Mouse (Mus musculus): ENCODE measurements at regions not wholly inside any gene's neighbourhood (a gene's known extent, or its start where the extent isn't known, plus 50 kb on each side); places are given as distances from the start of the nearest gene placed in this dataset.

DNA sequence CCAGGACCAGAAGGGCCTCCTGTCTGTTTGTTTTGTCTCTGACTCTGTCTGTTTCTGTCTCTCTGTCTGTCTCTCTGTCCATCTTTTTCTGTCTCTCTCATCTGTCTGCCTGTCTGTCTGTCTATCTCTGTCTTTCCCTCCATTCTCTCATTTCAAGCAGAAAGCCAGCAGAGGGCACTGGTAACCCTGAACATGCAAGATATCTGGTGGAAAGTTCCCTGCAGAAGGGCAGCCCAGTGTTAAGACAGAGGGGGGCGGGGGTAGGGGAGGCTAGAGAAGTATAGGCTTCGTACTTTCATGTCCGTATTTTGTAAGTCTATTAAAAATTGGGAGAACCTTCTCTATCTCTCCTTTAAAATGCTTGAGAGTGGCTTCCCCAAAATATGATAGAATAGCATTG, 370.4 kb upstream of the Nr5a2 start:
- no peak for DNase-seq (ENCODE audit: low spot score in 2 of 2)

DNA sequence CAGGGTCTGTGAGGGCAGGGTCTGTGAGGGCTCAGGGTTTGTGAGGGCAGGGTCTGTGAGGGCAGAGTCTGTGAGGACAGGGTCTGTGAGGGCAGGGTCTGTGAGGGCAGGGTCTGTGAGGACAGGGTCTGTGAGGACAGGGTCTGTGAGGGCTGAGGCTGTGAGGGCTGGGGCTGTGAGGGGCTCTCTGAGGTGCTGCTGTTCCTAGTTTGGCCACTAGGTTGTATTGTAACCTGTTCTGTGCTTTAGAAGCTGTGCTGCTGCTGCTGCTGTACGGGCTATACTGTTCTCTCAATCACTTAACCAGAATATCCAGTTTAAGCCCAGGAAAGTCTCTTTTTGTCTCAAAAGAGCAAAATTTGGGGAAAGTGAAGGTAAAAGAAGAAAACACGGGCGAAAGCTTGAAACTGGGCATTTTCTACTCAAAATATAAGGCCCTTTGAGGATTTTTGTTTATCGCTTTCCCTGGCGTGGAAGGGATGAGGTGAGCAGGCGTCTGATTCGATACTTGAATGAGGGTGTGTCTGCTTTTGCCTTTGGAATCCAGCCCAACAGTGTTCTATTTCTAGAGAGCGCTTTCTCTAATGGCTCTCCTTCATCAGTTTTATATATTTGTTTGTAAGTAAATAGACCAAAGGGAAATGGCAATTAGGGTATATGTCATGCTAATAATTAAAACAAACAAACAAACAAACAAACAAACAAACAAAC, 363.8 kb upstream of the Nr5a2 start:
- DNase-seq (ENCODE audit: low spot score in 2 of 2) = no peak

DNA sequence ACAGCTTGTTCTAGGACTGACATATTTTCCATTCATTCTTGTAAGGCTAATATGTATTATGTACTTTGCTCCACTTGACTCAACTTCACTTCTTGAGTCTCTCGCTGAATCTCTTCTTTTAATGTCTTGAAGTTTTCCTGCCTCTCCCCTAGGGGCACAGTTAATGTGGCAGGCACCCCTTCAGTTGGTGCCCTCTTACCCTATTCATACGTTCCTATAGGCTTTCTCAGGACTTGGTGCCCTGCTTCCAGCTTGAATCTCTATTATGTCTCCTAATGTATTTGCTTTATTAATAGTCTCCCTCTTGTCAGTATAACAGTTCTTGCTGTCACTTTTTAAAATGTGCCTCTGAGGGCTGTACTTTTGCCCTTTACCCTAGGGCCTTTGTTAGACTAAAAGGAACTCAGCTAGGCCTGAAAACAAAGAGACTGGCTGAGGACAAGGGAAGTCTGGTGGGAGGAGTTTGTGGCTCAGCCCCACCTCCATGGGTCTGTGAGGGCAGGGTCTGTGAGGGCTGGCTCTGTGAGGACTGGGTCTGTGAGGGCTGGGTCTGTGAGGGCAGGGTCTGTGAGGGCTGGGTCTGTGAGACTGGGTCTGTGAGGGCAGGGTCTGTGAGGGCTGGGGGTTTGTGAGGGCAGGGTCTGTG, 362.9 kb upstream of the Nr5a2 start:
- DNase-seq (ENCODE audit: low spot score in 2 of 2) = no peak

DNA sequence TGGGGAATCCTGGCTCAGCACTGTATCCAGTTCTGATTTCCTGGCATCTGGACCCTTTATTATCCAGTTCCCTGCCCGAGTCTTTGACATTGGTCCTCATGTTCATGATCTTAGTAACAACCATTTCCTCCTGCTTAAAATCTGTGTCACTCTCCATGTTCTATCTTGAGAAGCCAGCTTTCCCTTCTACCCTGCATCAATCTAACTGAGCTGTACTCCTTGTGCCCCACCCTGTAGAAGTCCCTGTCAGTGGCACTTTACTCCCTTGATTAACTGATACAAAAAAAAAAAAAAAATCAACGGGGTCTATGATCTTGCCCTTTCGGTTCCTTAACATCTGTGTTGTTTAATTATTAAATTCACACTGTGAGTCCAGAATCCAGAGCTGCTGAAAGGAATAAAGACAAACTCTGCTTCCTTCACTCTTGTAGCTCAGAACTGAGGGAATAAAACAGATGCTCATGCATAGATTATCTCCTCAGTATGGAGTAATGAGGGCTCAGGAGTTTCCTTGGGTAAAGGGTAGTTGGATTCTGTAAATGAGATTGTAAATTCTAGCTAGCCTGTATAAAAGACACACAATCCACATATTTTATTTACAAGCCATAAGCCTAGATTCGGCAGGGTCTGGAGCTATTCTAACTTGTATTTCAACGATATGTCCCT, 342.6 kb upstream of the Nr5a2 start:
- no peak for DNase-seq (ENCODE audit: low spot score in 2 of 2)

DNA sequence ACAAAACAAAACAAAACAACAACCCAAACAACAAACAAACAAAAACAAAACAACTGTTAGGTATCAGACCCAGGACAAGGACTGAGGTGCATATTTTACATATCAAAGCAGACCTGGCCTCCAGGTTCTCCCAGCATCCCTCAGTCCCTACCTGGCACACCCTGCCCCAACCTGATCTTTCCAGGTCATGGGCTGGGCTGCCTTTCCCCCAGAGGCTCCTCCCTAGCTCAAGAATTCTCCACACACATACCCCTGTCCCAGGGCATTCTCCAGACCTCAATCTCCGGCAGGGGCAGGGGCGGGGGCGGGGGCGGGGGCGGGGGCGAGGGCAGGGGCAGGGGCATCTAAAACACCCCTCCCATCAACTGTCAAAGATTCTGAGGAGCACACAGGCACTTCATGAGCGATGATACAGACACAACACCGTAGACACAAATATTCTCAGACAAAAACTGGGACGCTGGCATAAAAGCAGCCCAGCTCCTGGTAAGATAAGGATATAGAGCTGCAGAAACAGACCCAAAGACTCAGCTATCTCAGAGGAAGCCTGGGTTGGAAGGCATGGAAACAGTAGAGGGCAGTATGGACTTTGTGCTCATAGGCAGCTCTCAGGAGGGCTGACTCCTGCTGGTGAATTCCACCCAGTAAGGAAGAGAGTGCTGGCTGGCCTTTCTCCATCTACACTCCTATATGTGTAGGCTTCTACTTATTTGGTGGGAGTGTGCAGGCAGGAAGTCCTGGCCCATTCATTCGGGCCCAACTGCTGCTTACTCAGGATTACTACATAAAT, 337.7 kb upstream of the Nr5a2 start:
- DNase-seq (ENCODE audit: low spot score in 2 of 2) = no peak

DNA sequence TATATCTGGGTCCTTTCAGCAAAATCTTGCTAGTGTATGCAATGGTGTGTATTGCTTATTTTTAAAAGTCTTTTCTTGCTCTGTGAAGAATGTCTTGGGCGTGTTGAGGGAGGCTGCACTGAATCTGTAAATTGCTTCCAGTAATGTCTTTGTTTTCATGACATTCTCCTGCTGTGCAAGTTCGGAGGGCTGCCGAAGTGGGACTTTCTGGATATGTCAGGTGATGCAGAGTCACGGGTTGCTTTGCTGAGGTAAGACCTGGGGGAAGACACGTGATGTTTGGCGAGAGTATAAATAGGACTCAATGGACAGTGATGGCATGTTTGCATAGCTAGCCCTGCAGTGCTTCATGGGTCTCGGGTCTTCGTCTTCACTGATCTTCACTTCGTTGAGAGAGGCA, 329.2 kb upstream of the Nr5a2 start:
- DNase-seq (ENCODE audit: low spot score in 2 of 2) = no peak

DNA sequence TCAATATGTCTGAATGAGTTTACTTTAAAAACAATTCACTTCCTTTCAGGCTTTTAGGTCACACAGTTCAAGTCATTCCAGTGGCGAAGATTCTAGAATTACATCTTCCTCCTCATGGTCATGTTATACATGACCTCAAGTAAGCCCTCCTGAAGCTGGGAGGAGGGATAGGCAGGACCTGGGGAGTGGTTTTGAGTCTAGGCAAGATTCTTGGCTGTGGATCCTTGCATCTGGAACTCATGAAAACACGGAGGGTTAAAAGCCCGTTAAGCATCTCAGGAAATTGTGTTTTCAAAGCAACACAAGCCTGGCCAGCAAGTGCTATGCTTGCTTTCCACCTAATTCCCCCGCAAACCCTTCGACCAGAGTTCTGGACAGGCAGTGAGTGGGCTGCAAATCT, 323.0 kb upstream of the Nr5a2 start:
- no peak for DNase-seq (ENCODE audit: low spot score in 2 of 2)

DNA sequence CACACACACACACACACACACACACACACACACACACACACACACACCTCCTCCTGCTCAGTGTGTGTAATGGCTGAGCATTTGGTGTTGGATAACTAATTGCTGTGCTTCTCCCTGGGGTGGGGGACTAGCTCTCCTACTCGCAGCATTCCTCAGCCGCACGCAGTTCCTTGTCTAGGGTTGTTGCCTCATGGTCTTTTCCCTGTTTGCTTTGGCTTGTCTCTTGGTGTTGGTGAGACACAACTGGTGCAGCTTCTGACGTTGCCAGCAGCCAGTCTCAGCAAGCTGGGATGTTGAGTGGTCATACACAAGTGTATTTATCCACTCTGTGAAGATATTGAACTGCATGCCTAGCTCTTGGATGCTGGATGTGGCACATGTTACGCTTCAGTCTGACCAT, 322.2 kb upstream of the Nr5a2 start:
- no peak for DNase-seq (ENCODE audit: low spot score in 2 of 2)

DNA sequence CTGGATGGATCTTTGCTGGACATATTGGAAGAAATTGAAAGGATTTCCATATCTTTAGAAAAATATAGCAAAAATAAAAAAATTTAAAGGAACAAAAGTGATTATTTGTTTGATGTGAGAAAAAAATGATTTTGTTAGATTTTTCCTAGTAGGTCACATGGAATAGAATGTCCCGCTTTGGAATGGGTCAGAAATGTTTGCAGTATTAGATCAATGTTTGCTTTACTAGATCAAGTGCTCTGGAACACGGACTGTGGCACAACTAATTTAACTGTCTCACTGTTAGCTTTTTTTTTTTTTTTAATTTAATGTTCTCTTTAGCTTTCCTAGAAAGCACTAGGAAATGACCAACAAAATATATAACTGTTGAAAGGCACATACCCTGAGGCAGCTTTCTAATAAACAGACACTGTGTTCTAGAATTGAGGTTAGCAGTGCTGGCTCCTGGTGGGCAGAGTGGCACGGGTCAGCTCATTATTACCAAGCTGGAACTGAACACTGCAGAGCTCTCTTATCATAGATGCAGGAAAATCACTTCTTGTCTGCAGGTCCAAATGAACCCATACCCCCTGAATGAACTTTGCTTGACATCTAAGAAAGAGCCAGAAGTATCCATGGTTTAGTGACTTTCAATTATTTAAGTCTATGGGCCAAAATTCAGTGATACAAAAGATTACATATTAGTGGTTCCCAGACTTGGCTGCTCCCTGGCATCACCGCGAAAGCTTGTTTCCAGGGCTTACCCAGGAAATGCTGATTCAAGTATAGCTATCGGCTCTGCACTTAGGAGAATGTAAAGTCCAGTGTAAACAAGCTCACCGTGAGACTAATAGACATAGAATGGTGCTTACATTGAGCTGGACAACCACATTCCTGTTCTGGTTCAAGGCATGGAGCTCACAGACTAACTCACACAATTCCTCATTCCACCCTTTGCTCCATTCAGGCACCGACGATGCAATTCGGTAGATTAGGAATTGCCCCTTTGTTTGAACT, 320.4 kb upstream of the Nr5a2 start:
- DNase-seq (ENCODE audit: low spot score in 2 of 2) = no peak

DNA sequence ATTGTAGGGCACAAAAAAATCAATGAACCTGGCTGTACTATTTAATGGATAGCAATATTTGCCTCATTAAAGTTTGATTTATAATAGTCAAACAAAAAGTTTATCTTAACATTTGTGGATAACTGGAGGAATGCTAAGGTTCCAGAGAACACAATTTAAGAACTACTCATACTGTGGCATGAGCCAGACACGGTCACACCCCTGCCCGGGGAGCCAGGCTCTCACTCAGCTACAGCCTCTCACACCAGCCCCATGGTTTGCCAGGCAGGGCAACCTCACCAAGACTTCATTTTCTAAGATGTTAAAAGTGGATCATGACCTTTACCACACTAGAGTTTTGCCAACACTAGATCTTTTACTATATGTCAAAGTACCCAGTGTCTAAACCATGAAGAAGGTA, 319.7 kb upstream of the Nr5a2 start:
- DNase-seq (ENCODE audit: low spot score in 2 of 2) = no peak

DNA sequence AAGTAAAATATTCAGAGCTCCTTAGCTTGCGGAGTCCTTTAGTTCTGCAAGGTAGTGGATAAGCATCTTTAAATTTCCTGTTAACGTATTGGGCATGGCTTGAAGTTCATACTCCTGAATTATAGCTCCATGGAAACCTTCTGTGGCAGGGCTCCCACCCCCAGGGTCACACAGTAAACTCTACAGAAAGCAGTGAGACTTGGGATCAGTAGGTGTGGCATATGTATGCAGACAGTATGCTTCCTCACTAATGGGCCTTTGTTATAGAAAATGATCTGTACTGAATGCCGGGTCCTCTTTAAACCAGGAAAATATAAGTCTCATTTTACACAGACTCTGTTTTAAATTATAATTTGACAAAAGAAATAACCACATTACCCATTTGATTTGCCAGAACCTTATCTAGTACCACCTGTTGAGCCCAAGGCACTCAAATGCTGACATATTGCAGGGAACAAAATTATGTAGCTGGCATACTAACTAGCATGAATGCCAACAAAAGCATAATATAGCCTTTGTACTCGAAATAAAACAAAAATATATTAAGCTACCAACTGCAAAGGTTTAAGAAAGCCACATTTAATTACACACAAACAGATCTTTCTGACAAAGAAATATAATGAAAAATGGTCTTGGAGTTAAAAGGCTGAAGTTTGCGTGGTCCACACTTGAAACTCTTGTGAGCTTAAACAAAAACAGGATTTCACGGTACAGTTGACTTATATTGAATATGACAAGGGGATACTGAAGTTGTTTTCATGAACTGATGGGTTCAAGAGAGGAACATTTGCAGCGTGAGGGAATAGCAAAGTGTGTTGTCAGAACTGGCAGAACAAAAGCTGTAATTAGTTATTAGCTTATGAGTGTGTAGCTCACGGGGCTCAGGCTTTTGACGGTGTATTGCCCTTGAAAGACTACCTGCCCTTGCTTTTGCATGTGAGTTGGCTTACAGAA, 310.7 kb upstream of the Nr5a2 start:
- no peak for DNase-seq (ENCODE audit: low spot score in 2 of 2)

DNA sequence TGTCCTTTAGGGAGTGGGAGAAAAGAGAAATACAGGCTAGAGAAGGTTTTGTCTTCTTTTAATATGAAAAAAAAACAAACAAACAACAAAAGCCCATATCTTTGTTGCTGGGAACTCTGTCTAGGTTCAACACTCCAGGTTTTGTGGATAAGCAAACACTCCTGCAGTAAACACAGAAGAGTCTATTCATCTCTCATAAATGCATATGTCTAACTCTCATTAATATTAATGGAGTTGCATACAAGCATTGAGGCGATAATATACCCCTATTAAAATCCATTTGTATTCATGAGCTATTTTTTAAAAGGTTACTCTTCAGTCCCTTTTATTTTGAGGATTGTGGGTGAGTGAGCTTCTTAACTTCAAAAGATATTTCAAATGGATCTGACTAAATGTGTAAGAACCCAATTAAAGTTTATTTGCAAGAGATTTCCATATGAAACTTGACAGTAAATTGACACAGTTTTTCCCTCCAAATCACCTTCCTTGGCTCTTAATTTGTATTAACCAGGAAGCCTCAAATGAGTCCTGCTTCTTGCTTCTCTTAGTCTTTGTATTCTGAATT, 302.6 kb upstream of the Nr5a2 start:
- no peak for DNase-seq (ENCODE audit: low spot score in 2 of 2)

DNA sequence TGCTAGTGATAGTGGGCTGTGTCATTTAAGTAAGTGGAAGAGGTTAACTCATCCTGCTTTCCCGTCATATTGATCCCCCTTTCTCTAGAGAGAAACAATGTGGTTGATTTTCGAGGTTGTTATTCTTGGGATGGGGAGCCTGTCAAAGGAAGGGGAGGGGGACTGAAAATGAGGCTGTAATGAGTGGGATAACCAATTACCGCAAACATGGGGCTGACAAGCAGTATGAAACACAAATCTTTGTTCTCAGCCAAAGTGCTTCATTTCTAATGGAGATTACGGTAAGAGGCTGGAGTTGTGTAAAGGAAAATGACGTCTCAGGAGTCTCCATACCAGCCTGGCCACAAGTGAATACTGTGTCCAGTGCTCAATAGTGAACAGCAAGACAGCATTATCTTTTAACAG, 301.9 kb upstream of the Nr5a2 start:
- DNase-seq (ENCODE audit: low spot score in 2 of 2) = no peak

DNA sequence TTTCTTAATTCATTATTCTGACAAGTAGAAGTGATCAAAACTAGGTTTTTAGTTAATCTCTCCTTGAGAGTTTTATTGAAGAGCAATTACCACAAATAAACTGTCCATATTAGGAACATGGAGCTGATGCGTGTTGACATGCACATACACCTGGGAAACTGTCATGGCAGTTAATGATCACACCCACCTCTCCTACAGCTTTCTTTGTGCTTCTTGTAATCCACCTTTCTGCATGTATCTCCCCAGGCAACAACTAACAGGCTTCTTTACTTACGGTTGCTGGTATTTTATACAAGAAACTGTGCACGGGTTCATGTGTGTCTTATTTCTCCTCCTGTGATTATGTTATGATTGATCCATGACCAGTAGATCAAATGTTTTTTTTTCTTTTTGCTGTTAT, 296.0 kb upstream of the Nr5a2 start:
- DNase-seq (ENCODE audit: low spot score in 2 of 2) = no peak

DNA sequence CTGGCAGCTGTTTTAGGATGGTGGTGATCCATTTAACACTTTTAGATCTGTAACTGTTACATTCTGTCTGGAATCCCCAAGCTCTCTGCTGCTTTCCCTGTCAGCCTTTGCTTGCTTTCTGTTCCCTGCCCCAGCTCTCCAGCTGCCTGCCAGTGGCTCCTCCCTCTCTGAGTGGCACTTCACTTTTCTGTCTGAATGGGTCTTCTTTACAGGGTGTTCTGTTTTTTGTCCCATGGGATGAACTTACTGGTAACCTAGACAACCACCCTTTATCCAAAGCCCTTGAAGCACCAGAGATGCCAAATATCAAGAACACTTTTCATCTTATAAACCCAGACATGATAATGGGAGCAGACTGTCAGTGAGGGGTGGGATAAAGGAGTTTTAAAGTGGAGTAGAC, 294.8 kb upstream of the Nr5a2 start:
- no peak for DNase-seq (ENCODE audit: low spot score in 2 of 2)

DNA sequence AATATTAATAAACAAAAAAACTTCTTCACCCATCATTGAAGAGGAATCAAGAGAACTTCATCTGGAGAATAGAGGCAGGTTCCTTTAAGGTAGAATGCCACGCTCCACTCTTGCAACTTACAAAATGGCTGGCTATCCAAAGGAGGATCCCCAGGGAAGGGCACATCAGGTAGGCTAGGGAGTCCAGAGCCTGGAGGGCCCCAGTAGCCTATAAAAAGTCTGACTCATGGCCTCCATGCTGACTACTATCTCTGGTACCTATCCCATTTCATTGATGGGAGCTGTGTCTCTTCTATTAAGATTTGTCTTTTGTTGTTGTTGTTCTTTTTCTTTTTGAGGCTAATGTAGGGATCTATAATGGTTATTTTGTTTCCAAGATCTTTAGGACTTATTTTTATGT, 294.4 kb upstream of the Nr5a2 start:
- no peak for DNase-seq (ENCODE audit: low spot score in 2 of 2)

DNA sequence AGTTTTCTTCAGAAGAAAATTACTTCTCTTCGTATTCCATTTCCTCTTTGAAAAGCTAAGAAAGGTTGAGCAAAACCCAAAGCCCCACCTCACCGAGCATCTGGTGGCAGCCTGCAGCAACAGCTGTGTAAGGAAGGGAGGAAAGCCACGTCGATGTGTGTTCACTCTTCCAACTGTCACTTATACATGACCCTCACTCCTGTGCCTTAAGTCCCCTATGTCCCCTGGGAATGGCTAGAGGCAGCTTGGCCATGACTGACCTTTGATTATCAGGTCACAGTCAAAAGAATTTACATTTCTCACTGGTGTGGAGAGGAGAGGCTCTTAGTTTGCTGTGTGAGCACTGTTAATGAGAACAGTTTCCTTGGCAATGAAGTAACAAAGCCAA, 266.8 kb upstream of the Nr5a2 start:
- DNase-seq (ENCODE audit: low spot score in 2 of 2) = no peak

DNA sequence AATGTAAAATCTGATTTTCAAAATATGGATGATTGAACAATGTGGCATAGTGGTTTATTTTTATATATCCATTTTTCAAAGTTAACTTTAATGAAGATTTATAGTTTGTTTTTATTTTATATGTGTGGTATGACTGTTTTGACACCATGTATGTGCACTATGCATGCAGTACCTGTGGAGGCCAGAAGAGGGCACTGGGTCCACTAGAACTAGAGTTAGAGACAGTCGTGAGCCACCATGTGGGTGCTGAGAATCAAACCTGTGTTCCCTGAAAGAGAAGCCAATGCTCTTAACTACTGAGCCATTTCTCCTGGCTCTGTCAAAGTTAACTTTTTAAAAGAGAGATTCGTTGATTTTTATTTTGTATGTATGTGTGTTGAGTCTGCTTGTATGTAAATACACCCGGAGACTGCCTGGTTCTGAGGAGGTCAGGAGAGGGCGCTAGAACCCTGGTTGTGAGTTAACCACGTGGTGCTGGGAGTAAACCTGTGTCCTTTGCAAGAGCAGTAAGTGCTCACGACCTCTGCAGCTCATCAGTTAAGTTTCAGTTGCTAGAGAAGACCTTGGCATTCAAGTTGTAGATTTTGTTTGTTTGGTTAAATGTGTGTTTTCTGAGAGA, 266.3 kb upstream of the Nr5a2 start:
- DNase-seq (ENCODE audit: low spot score in 2 of 2) = no peak

DNA sequence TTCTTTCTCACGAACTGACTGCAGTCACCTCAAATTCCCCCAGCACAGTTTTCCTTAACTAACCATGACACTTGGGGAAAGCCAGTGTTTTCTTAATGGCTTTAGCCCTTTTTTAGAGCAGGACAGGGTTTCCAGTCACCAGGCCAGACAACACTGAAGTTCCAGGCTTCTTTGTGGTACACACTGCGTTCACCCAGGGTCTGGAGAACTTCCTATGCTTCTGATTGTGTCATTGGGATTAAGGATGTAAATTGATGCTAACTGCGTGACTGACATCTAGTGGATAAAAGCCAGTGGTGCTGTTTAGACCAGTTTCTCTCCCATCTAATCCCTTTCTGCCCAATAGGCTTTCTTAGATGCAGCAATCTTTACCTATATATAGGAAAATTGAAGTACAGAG, 265.2 kb upstream of the Nr5a2 start:
- no peak for DNase-seq (ENCODE audit: low spot score in 2 of 2)
